Mouse (Mus musculus) MEL-GATA-1-ER (cell line): Measurements from ENCODE around the gene Gfm2.

Source experiments
- DNase-seq: peaks from one replicate; pipeline ENCODE4 v3.0.0-alpha.2; 2012; ENCODE audit warnings: low read depth; ENCODE audit errors: extremely low read depth

Gene Gfm2

GRCm38 (mm10) chr13:97227795-97228194 is 90.1 kb downstream of the Gfm2 start:
- no peak for DNase-seq

GRCm38 (mm10) chr13:97230101-97230500 is 92.4 kb downstream of the Gfm2 start:
- DNase-seq = no peak
